Mouse (Mus musculus): ENCODE data around the gene Abhd6. TPM values are rescaled to one million over a fixed set of nuclear protein-coding genes. Genes with fewer than 3 reads are reported as not detected.

Abhd6 gene
- polyA plus RNA-seq, 1 experiment from 2014 or later = 11.9 TPM

DNA sequence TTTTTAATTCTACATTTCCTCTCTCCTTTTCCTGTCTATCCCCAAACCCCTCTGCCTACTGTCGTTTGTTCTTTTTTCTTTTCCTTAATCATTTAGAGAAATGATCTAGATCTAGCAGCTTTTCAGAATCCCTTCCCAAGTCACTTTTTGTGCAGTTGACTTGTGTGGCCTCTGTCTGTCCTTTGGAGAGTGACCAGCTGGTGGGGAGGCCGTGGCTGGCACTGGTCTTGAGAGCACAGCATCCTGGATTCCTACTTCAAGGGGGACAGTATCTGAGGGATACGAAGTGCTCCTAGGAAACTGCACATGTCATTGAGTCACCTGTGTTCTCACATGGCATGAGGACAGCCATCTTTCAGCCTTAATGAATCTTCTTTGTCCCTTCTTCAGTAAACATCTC is 37.5 kb downstream of the Abhd6 start:
- Histone ChIP-seq H3K36me3 (ENCODE audit: control insufficient read depth, insufficient read depth, low read length) (no peaks in the 10 kb centered on the region), H3K4me3 (ENCODE audit: low read depth, low read length) (no peak overlapping the region), H3K27me3 (replicated peaks; ENCODE audit: control insufficient read depth, insufficient read depth, low read length) (no peaks in the 10 kb centered on the region), H3K9me3 (ENCODE audit: control insufficient read depth, low read length) (no peaks in the 10 kb centered on the region), H3K4me1 (replicated peaks; ENCODE audit: control insufficient read depth, insufficient read depth, low read length) (no peaks in the 10 kb centered on the region), H3K9ac (ENCODE audit: low read depth, low read length) (no peak overlapping the region), H3K27ac (ENCODE audit: low read depth, low read length) (no peak overlapping the region), H3K4me2 (no peak overlapping the region)
- WGBS = 72% methylated on average over 3 of the region's 3 CpGs
- no peak for DNase-seq (ENCODE audit: low spot score)
- no peak for ATAC-seq (replicated peaks; ENCODE audit: low FRiP score)

DNA sequence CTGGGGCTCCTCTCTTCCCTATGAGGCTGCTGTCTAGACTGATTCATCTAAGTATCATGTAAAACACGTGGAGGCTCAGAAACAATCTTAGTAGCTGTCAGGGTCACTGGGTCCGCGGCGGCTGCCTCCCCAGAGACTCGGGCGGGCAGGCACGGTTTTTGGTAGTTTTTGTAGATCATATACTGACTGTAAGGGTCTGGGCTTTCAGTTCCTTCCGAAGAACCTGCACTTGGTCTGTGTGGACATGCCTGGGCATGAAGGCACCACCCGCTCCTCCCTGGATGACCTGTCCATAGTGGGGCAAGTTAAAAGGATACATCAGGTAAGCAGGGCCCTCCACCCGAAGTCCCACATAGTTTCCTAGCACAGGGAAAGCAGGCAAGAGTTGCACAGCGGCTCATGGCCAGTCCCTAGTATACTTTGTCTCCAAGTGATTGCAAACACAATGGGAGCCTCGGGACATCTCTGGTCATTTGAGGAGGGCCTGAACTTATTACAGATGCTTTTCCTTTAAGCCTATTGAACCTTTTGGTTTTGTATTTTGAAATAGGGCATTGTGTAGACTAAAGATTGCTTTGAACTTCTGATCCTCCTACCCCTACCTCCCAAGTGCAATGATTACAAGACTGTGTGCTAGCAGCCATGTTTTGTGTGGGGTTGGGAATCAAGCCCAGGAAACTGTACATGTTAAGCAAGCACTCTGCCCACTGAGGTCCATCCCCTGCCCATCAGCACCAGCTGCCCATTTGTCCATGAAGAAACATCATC is 38.4 kb downstream of the Abhd6 start:
- Histone ChIP-seq H3K4me3 (ENCODE audit: low read depth, low read length) (no peak overlapping the region), H3K27me3 (replicated peaks; ENCODE audit: control insufficient read depth, insufficient read depth, low read length) (no peaks in the 10 kb centered on the region), H3K4me2 (no peak overlapping the region), H3K4me1 (replicated peaks; ENCODE audit: control insufficient read depth, insufficient read depth, low read length) (no peaks in the 10 kb centered on the region), H3K9me3 (ENCODE audit: control insufficient read depth, low read length) (no peaks in the 10 kb centered on the region), H3K9ac (ENCODE audit: low read depth, low read length) (no peak overlapping the region), H3K27ac (ENCODE audit: low read depth, low read length) (no peak overlapping the region), H3K36me3 (ENCODE audit: control insufficient read depth, insufficient read depth, low read length) (no peaks in the 10 kb centered on the region)
- 84% methylated on average over 12 of the region's 12 CpGs for WGBS
- no peak for ATAC-seq (replicated peaks; ENCODE audit: low FRiP score)
- DNase-seq (ENCODE audit: low spot score) = no peak

DNA sequence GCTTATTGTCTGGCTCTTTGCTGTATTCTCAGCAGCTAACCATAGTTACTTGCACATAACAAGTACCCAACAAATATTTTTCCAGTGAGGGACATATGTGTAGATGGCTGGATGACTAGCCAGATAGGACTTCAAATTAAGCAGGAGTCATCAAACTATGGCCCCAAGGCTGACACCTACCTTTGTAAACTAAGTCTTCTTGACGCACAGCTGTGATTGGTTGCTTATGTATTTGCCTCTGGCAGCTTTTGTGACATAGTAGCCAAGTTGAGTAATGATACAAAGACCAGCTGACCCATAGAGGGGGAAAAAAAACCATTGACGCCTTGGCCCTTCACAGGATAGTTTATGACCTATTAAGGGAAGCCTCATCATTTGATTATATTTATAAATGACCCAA is 39.4 kb downstream of the Abhd6 start:
- H3K9ac ChIP-seq (ENCODE audit: low read depth, low read length) = no peak overlapping the region
- H3K9me3 ChIP-seq (ENCODE audit: control insufficient read depth, low read length) = no peaks in the 10 kb centered on the region
- H3K4me3 ChIP-seq (ENCODE audit: low read depth, low read length) = no peak overlapping the region
- no peak overlapping the region for H3K4me2 ChIP-seq
- no peak for DNase-seq (ENCODE audit: low spot score)
- H3K4me1 ChIP-seq (replicated peaks; ENCODE audit: control insufficient read depth, insufficient read depth, low read length) = no peaks in the 10 kb centered on the region
- H3K36me3 ChIP-seq (ENCODE audit: control insufficient read depth, insufficient read depth, low read length) = no peaks in the 10 kb centered on the region
- no peak overlapping the region for H3K27ac ChIP-seq (ENCODE audit: low read depth, low read length)
- ATAC-seq (replicated peaks; ENCODE audit: low FRiP score) = no peak
- WGBS = 87% methylated on average over 2 of the region's 2 CpGs
- no peaks in the 10 kb centered on the region for H3K27me3 ChIP-seq (replicated peaks; ENCODE audit: control insufficient read depth, insufficient read depth, low read length)

GRCm38 (mm10) chr14:8042577-8042976 is 39.9 kb downstream of the Abhd6 start:
- no peak for ATAC-seq (replicated peaks; ENCODE audit: low FRiP score)
- Histone ChIP-seq H3K4me2 (no peak overlapping the region), H3K36me3 (ENCODE audit: control insufficient read depth, insufficient read depth, low read length) (no peaks in the 10 kb centered on the region), H3K27me3 (replicated peaks; ENCODE audit: control insufficient read depth, insufficient read depth, low read length) (no peaks in the 10 kb centered on the region), H3K9ac (ENCODE audit: low read depth, low read length) (no peak overlapping the region), H3K4me1 (replicated peaks; ENCODE audit: control insufficient read depth, insufficient read depth, low read length) (no peaks in the 10 kb centered on the region), H3K27ac (ENCODE audit: low read depth, low read length) (no peak overlapping the region), H3K9me3 (ENCODE audit: control insufficient read depth, low read length) (no peaks in the 10 kb centered on the region), H3K4me3 (ENCODE audit: low read depth, low read length) (no peak overlapping the region)
- 93% methylated on average over 9 of the region's 9 CpGs for WGBS
- no peak for DNase-seq (ENCODE audit: low spot score)

- DNase-seq (ENCODE audit: low spot score) (no peak), ATAC-seq (replicated peaks; ENCODE audit: low FRiP score) (no peak)
- Histone ChIP-seq H3K27ac (ENCODE audit: low read depth, low read length) (no peak overlapping the region), H3K36me3 (ENCODE audit: control insufficient read depth, insufficient read depth, low read length) (no peaks in the 10 kb centered on the region), H3K9me3 (ENCODE audit: control insufficient read depth, low read length) (no peaks in the 10 kb centered on the region), H3K4me2 (no peak overlapping the region), H3K4me1 (replicated peaks; ENCODE audit: control insufficient read depth, insufficient read depth, low read length) (no peaks in the 10 kb centered on the region), H3K4me3 (ENCODE audit: low read depth, low read length) (no peak overlapping the region), H3K27me3 (replicated peaks; ENCODE audit: control insufficient read depth, insufficient read depth, low read length) (no peaks in the 10 kb centered on the region), H3K9ac (ENCODE audit: low read depth, low read length) (no peak overlapping the region)
- 58% methylated on average over 8 of the region's 8 CpGs for WGBS
Measured at GRCm38 (mm10) chr14:8044330-8044729, 41.6 kb downstream of the Abhd6 start.

DNA sequence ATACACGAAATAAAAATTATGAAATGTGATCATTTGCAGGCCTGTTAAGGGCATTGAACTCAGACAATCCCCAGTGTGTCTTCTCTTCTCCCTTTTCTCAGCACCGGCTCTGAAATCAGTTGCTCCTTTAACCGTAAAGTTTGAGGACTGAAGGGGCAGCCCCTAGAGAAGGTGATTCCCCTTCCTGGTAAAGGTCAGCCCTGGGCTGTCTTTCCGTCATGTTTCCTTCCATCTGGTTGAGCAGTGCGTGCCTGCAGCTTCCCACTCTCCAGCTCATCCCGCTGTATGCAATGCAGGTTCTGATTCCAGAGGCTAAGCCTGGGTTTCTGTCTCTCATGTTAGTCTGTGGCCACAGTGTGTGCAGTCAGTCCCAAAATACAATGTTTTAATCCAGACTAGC is 42.1 kb downstream of the Abhd6 start:
- WGBS = 85% methylated on average over 6 of the region's 6 CpGs
- H3K4me1 ChIP-seq (replicated peaks; ENCODE audit: control insufficient read depth, insufficient read depth, low read length) = no peaks in the 10 kb centered on the region
- H3K4me2 ChIP-seq = no peak overlapping the region
- no peaks in the 10 kb centered on the region for H3K27me3 ChIP-seq (replicated peaks; ENCODE audit: control insufficient read depth, insufficient read depth, low read length)
- ATAC-seq (replicated peaks; ENCODE audit: low FRiP score) (no peak), DNase-seq (ENCODE audit: low spot score) (no peak)
- no peak overlapping the region for H3K27ac ChIP-seq (ENCODE audit: low read depth, low read length)
- no peak overlapping the region for H3K4me3 ChIP-seq (ENCODE audit: low read depth, low read length)
- H3K36me3 ChIP-seq (ENCODE audit: control insufficient read depth, insufficient read depth, low read length) = no peaks in the 10 kb centered on the region
- no peaks in the 10 kb centered on the region for H3K9me3 ChIP-seq (ENCODE audit: control insufficient read depth, low read length)
- H3K9ac ChIP-seq (ENCODE audit: low read depth, low read length) = no peak overlapping the region

- Histone ChIP-seq H3K36me3 (ENCODE audit: control insufficient read depth, insufficient read depth, low read length) (no peaks in the 10 kb centered on the region), H3K9me3 (ENCODE audit: control insufficient read depth, low read length) (no peaks in the 10 kb centered on the region), H3K27me3 (replicated peaks; ENCODE audit: control insufficient read depth, insufficient read depth, low read length) (no peaks in the 10 kb centered on the region), H3K4me2 (no peak overlapping the region), H3K9ac (ENCODE audit: low read depth, low read length) (no peak overlapping the region), H3K4me1 (replicated peaks; ENCODE audit: control insufficient read depth, insufficient read depth, low read length) (no peaks in the 10 kb centered on the region), H3K27ac (ENCODE audit: low read depth, low read length) (no peak overlapping the region), H3K4me3 (ENCODE audit: low read depth, low read length) (no peak overlapping the region)
- ATAC-seq (replicated peaks; ENCODE audit: low FRiP score) (no peak), DNase-seq (ENCODE audit: low spot score) (no peak)
- WGBS = 82% methylated on average over 11 of the region's 11 CpGs
Measured at GRCm38 (mm10) chr14:8045187-8045846, 42.6 kb downstream of the Abhd6 start.

- no peak for ATAC-seq (replicated peaks; ENCODE audit: low FRiP score)
Measured at GRCm38 (mm10) chr14:8046839-8047238, 44.1 kb downstream of the Abhd6 start.

DNA sequence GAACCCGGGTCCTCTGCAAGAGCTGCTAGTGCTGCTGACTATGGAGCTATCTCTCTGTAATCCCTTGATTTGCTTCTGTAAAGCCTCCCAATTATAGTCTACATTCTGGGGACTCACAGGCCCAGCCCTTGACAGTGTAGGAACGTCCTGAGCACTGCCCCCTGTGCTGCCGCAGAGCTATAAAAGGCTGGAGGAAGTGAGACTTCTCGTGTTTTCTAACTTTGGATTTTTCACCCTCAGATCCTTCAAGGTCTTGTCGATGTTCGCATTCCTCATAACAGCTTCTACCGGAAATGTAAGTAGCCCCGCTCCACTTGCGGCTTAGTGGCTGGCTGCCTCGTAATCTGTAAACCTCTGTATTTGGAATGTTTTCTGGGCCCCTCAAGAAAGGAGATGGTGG is 46.6 kb downstream of the Abhd6 start:
- Histone ChIP-seq H3K27ac (ENCODE audit: low read depth, low read length) (no peak overlapping the region), H3K4me2 (no peak overlapping the region), H3K4me3 (ENCODE audit: low read depth, low read length) (no peak overlapping the region), H3K9ac (ENCODE audit: low read depth, low read length) (no peak overlapping the region), H3K27me3 (replicated peaks; ENCODE audit: control insufficient read depth, insufficient read depth, low read length) (no peaks in the 10 kb centered on the region), H3K4me1 (replicated peaks; ENCODE audit: control insufficient read depth, insufficient read depth, low read length) (no peaks in the 10 kb centered on the region), H3K36me3 (ENCODE audit: control insufficient read depth, insufficient read depth, low read length) (no peaks in the 10 kb centered on the region), H3K9me3 (ENCODE audit: control insufficient read depth, low read length) (no peaks in the 10 kb centered on the region)
- WGBS = 79% methylated on average over 10 of the region's 10 CpGs
- no peak for ATAC-seq (replicated peaks; ENCODE audit: low FRiP score)
- no peak for DNase-seq (ENCODE audit: low spot score)

More at GRCm38 (mm10) chr14:8046839-8047238, 44.1 kb downstream of the Abhd6 start:
- no peak overlapping the region for H3K4me3 ChIP-seq (ENCODE audit: low read depth, low read length)
- H3K9me3 ChIP-seq (ENCODE audit: control insufficient read depth, low read length) = no peaks in the 10 kb centered on the region
- no peaks in the 10 kb centered on the region for H3K36me3 ChIP-seq (ENCODE audit: control insufficient read depth, insufficient read depth, low read length)
- H3K9ac ChIP-seq (ENCODE audit: low read depth, low read length) = no peak overlapping the region
- no peaks in the 10 kb centered on the region for H3K27me3 ChIP-seq (replicated peaks; ENCODE audit: control insufficient read depth, insufficient read depth, low read length)
- no peaks in the 10 kb centered on the region for H3K4me1 ChIP-seq (replicated peaks; ENCODE audit: control insufficient read depth, insufficient read depth, low read length)
- no peak overlapping the region for H3K4me2 ChIP-seq
- H3K27ac ChIP-seq (ENCODE audit: low read depth, low read length) = no peak overlapping the region
- DNase-seq (ENCODE audit: low spot score) = no peak
- 85% methylated on average over 6 of the region's 6 CpGs for WGBS
